Mouse (Mus musculus): ENCODE results near the gene Atp6v1fnb.
A peak's percentile ranks its signal among the peaks of the same experiment; 100 is the strongest.

The Atp6v1fnb gene

GRCm38 (mm10) chr6:29471137-29471536 lies at the start of gene Atp6v1fnb:
Gene Atp6v1fnb, plus strand, starts transcription at chr6:29471437.
- no peak for DNase-seq (ENCODE audit: low spot score)

- DNase-seq (ENCODE audit: low spot score) = no peak
Measured at GRCm38 (mm10) chr6:29425118-29425517, 46.1 kb upstream of the Atp6v1fnb start.

GRCm38 (mm10) chr6:29426331-29426730 lies 44.9 kb upstream of the Atp6v1fnb start:
- no peak for DNase-seq (ENCODE audit: low spot score)

GRCm38 (mm10) chr6:29428171-29428570 lies 43.1 kb upstream of the Atp6v1fnb start:
- DNase-seq (ENCODE audit: low spot score) = no peak

GRCm38 (mm10) chr6:29430681-29431420 lies 40.4 kb upstream of the Atp6v1fnb start:
- DNase-seq (ENCODE audit: low spot score) = no peak

GRCm38 (mm10) chr6:29431473-29431872 lies 39.8 kb upstream of the Atp6v1fnb start:
- no peak for DNase-seq (ENCODE audit: low spot score)

GRCm38 (mm10) chr6:29432156-29432555 lies 39.1 kb upstream of the Atp6v1fnb start:
- no peak for DNase-seq (ENCODE audit: low spot score)

GRCm38 (mm10) chr6:29432676-29433037 lies 38.6 kb upstream of the Atp6v1fnb start:
- no peak for DNase-seq (ENCODE audit: low spot score)

- DNase-seq (ENCODE audit: low spot score) = peak; percentile 28
Measured at GRCm38 (mm10) chr6:29433038-29433803, 38.0 kb upstream of the Atp6v1fnb start, which contains the start of gene Flnc. Gene Flnc, plus strand, starts transcription at chr6:29433256.

- DNase-seq (ENCODE audit: low spot score) = peak; percentile 33
Measured at GRCm38 (mm10) chr6:29433804-29434795, 37.1 kb upstream of the Atp6v1fnb start.

GRCm38 (mm10) chr6:29434911-29435691 lies 36.1 kb upstream of the Atp6v1fnb start:
- peak; percentile 46 for DNase-seq (ENCODE audit: low spot score)

GRCm38 (mm10) chr6:29435940-29436451 lies 35.2 kb upstream of the Atp6v1fnb start:
- no peak for DNase-seq (ENCODE audit: low spot score)

- peak; percentile 40 for DNase-seq (ENCODE audit: low spot score)
Measured at GRCm38 (mm10) chr6:29436461-29436934, 34.7 kb upstream of the Atp6v1fnb start.

GRCm38 (mm10) chr6:29439251-29439650 lies 32.0 kb upstream of the Atp6v1fnb start:
- no peak for DNase-seq (ENCODE audit: low spot score)

GRCm38 (mm10) chr6:29439789-29440188 lies 31.4 kb upstream of the Atp6v1fnb start:
- no peak for DNase-seq (ENCODE audit: low spot score)

GRCm38 (mm10) chr6:29444773-29445172 lies 26.5 kb upstream of the Atp6v1fnb start:
- peak; percentile 30 for DNase-seq (ENCODE audit: low spot score)

- DNase-seq (ENCODE audit: low spot score) = no peak
Measured at GRCm38 (mm10) chr6:29445354-29445753, 25.9 kb upstream of the Atp6v1fnb start.

- no peak for DNase-seq (ENCODE audit: low spot score)
Measured at GRCm38 (mm10) chr6:29449858-29450257, 21.4 kb upstream of the Atp6v1fnb start.

GRCm38 (mm10) chr6:29450667-29451066 lies 20.6 kb upstream of the Atp6v1fnb start:
- DNase-seq (ENCODE audit: low spot score) = no peak

- no peak for DNase-seq (ENCODE audit: low spot score)
Measured at GRCm38 (mm10) chr6:29461502-29461901, 9.7 kb upstream of the Atp6v1fnb start.

- no peak for DNase-seq (ENCODE audit: low spot score)
Measured at GRCm38 (mm10) chr6:29463388-29463787, 7.8 kb upstream of the Atp6v1fnb start.
